In the genomic region with DNA sequence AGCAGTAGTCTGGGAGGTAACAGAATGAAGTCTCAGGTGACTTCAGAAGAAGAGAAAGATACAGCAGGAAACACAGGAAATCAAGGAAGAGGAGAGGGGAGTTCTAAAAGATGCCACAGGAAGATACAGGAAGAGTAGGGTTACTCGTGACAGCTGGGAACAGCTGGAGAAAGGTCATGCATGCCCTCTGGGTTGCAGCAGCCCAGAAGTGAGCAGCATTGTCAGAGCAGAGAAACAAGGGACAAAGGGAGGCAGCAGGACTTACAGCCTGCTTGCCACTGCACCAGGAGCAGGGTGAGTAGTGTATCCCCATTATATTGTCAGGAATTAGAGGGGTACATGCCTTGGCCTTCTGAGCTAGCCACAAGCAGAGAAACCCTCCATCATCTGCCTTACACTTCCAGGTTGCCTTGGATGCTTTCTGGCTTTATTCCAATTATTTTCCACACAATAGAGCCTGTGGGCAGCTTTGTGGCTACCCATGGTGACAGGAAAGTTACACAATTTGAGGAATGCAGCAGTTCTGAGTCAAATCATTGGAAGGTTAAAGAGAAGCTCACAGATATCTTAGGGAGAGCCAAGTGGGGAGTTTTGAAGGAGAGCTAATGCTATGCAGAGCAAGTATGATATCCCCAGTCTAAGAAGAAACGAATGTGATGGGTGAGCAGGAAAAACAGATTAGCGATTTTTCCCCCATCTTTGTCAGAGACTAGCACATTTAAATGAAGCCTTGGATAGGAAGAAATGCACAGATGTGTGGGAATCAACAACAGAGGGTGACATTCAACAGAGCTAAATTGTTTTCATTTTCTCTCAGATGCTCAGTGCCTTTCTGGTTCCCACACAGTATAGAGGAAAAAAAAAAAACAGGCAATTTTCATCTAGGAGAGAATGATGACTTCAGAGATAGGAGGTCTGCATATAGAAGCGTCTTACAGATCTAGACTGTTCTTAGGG, we compare ENCODE assay signal across 14 mouse cellular contexts.
A peak's percentile ranks its signal among the peaks of the same experiment; 100 is the strongest.
DNase-seq lines count a peak whose midpoint lies in the region; ATAC-seq lines count a peak whose summit lies in the region.
"Had no signal": no experiment of that assay in that cellular context is flagged by ENCODE, and none has a peak within 500 bp of the region (broad histone marks: within the 10 kb centered on the region; RNA-seq: fewer than 3 reads in every experiment).

No protein-coding gene starts in this region.

- H3K27me3 ChIP-seq in kidney, embryonic 16.5 days (ENCODE audit: insufficient read depth, low read length): no peaks in the 10 kb centered on the region
- no peaks in the 10 kb centered on the region for H3K27me3 ChIP-seq in hindbrain, embryonic 13.5 days
- H3K27me3 ChIP-seq in midbrain, embryonic 15.5 days (replicated peaks): no peaks in the 10 kb centered on the region
- H3K27me3 ChIP-seq: embryonic facial prominence, embryonic 13.5 days; limb, embryonic 15.5 days had no signal

- no peaks in the 10 kb centered on the region for H3K36me3 ChIP-seq in kidney, embryonic 16.5 days (ENCODE audit: insufficient read depth, low read length)
- no peaks in the 10 kb centered on the region for H3K36me3 ChIP-seq in hindbrain, embryonic 13.5 days
- no peaks in the 10 kb centered on the region for H3K36me3 ChIP-seq in midbrain, embryonic 15.5 days (replicated peaks)
- H3K36me3 ChIP-seq: embryonic facial prominence, embryonic 13.5 days; limb, embryonic 15.5 days had no signal

- 59% methylated on average over 4 of the region's 4 CpGs for WGBS in kidney, embryonic 16.5 days
- WGBS in hindbrain, embryonic 13.5 days: 38% methylated on average over 4 of the region's 4 CpGs
- 27% methylated on average over 4 of the region's 4 CpGs for WGBS in midbrain, embryonic 15.5 days

- DNase-seq in kidney, postnatal 14 days: no peak
- DNase-seq in brain, adult 2 months (ENCODE audit: low read depth, low spot score): peak; percentile 78
- DNase-seq: gastrocnemius, postnatal 36 days; heart, postnatal 10 days; kidney, adult 8-10 months; lung, postnatal 14 days; right cerebral cortex, adult 18-20 months had no signal

- H3K4me1 ChIP-seq in kidney, embryonic 16.5 days (ENCODE audit: insufficient read depth, low read length): no peaks in the 10 kb centered on the region
- peaks cover 8% of the 10 kb centered on the region for H3K4me1 ChIP-seq in hindbrain, embryonic 13.5 days (replicated peaks)
- H3K4me1 ChIP-seq in midbrain, embryonic 15.5 days: peaks cover 18% of the 10 kb centered on the region
- H3K4me1 ChIP-seq: limb, embryonic 15.5 days had no signal

- no peak overlapping the region for H3K27ac ChIP-seq in kidney, embryonic 16.5 days (ENCODE audit: low read length)
- H3K27ac ChIP-seq in hindbrain, embryonic 13.5 days: peak overlapping the region; percentile 13; the same call in 1 of the 2 replicates
- H3K27ac ChIP-seq in midbrain, embryonic 15.5 days: no peak overlapping the region
- H3K27ac ChIP-seq: embryonic facial prominence, embryonic 13.5 days; limb, embryonic 15.5 days had no signal

- H3K4me3 ChIP-seq in kidney, embryonic 16.5 days (ENCODE audit: low read length): no peak overlapping the region
- no peak overlapping the region for H3K4me3 ChIP-seq in hindbrain, embryonic 13.5 days
- no peak overlapping the region for H3K4me3 ChIP-seq in midbrain, embryonic 15.5 days
- H3K4me3 ChIP-seq: embryonic facial prominence, embryonic 13.5 days; limb, embryonic 15.5 days had no signal

- no peak overlapping the region for H3K4me2 ChIP-seq in kidney, embryonic 16.5 days (replicated peaks; ENCODE audit: low read depth, low read length)
- H3K4me2 ChIP-seq in hindbrain, embryonic 13.5 days: no peak overlapping the region
- no peak overlapping the region for H3K4me2 ChIP-seq in midbrain, embryonic 15.5 days
- H3K4me2 ChIP-seq: embryonic facial prominence, embryonic 13.5 days; limb, embryonic 15.5 days had no signal

- no peak overlapping the region for H3K9ac ChIP-seq in kidney, embryonic 16.5 days (replicated peaks; ENCODE audit: low read length)
- H3K9ac ChIP-seq in hindbrain, embryonic 13.5 days: no peak overlapping the region
- no peak overlapping the region for H3K9ac ChIP-seq in midbrain, embryonic 15.5 days
- H3K9ac ChIP-seq: embryonic facial prominence, embryonic 13.5 days; limb, embryonic 15.5 days had no signal

- peak; percentile 51; the same call in 1 of the 2 replicates for ATAC-seq in kidney, embryonic 16.5 days (ENCODE audit: low FRiP score, low TSS enrichment)
- peak; percentile 49; the same call in 1 of the 2 replicates for ATAC-seq in hindbrain, embryonic 13.5 days (ENCODE audit: low FRiP score)
- ATAC-seq in midbrain, embryonic 15.5 days (replicated peaks): peak; percentile 56; the same call in 1 of the 2 replicates
- ATAC-seq in megakaryocyte progenitor cell, adult 5-6 weeks (replicated peaks; ENCODE audit: poor library complexity): no peak
- ATAC-seq in erythroblast, adult 5-6 weeks (replicated peaks; ENCODE audit: low FRiP score, poor library complexity, severe bottlenecking): no peak

- H3K9me3 ChIP-seq in kidney, embryonic 16.5 days (ENCODE audit: low read length): no peaks in the 10 kb centered on the region
- H3K9me3 ChIP-seq in hindbrain, embryonic 13.5 days: no peaks in the 10 kb centered on the region
- H3K9me3 ChIP-seq in midbrain, embryonic 15.5 days: no peaks in the 10 kb centered on the region
- H3K9me3 ChIP-seq: embryonic facial prominence, embryonic 13.5 days; limb, embryonic 15.5 days had no signal

Comparison
In these comparisons a context has a peak if more than half of its experiments do, and no peak if none do; other contexts are left out.
1. ATAC-seq: peak in kidney, embryonic 16.5 days (single experiment), hindbrain, embryonic 13.5 days (single experiment) and midbrain, embryonic 15.5 days (single experiment); none in megakaryocyte progenitor cell, adult 5-6 weeks (single experiment) and erythroblast, adult 5-6 weeks (single experiment).